8 mouse cellular contexts compared by ENCODE assay signal in the genomic region with DNA sequence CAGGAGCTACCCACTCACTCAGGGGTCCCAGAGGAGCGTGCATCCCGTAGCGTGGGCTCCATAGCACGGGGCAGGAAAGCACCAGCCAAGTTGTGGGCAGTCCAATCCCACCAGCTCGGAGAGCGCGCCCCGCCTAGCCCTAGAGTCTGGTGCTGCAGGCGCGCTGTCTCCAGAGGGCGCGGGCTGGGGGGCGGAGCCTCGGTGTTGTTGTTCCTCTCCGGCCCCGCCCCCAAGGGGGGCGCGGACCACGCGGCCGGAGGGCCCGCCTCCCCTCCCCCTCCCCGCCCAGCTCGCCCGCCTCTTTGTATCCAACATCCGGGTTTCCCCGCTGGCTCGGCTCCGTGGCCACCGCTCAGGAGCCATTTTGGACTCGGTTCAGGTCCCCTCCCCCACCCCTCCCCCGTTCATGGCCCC. TPM values are rescaled to one million over a fixed set of nuclear protein-coding genes. Genes with fewer than 3 reads are reported as not detected.
DNase-seq lines count a peak whose midpoint lies in the region; ATAC-seq lines count a peak whose summit lies in the region.

Gene Acvr2b (plus strand): TSS at position 318 of the 414 bp plus-strand sequence.

- no peaks in the 10 kb centered on the region for H3K27me3 ChIP-seq in hindbrain, embryonic 14.5 days (ENCODE audit: control insufficient read depth, insufficient read depth, low read length)

- H3K36me3 ChIP-seq in hindbrain, embryonic 14.5 days (replicated peaks; ENCODE audit: control insufficient read depth, insufficient read depth), result no peaks in the 10 kb centered on the region

- H3K4me3 ChIP-seq in hindbrain, embryonic 14.5 days (replicated peaks; ENCODE audit: low read length), result peak within 1 kb of the TSS; percentile 85

- DNase-seq in Muller cell, postnatal 12 days (ENCODE audit: inconsistent ontology term), result peak; percentile 98
- DNase-seq in cerebellum, adult 9-11 months, result peak; percentile 93
- DNase-seq in frontal cortex, postnatal 25 days (ENCODE audit: low spot score in 2 of 2), result peak; percentile 72 to 82
- DNase-seq in hindbrain, embryonic 14.5 days (ENCODE audit: low spot score), result peak; percentile 96
- DNase-seq in layer of hippocampus, postnatal 36 days, result peak; percentile 90 to 91
- peak; percentile 94 for DNase-seq in lung, postnatal 25 days (ENCODE audit: low spot score)
- DNase-seq in retina, embryonic 14.5 days (ENCODE audit: low spot score), result peak; percentile 98
- peak; percentile 92 to 94 for DNase-seq in thymus, postnatal 36 days

- 0% methylated on average over 18 of the region's 32 CpGs for WGBS in hindbrain, embryonic 14.5 days

- H3K4me1 ChIP-seq in hindbrain, embryonic 14.5 days (replicated peaks; ENCODE audit: control insufficient read depth, insufficient read depth, low read length), result peaks cover 33% of the 10 kb centered on the region

- peak within 1 kb of the TSS; percentile 91 for H3K4me2 ChIP-seq in hindbrain, embryonic 14.5 days (replicated peaks)

- H3K27ac ChIP-seq in hindbrain, embryonic 14.5 days, result peak within 1 kb of the TSS; percentile 99

- peak; percentile 94 for ATAC-seq in hindbrain, embryonic 14.5 days (ENCODE audit: low FRiP score)

- H3K9me3 ChIP-seq in hindbrain, embryonic 14.5 days (ENCODE audit: control insufficient read depth, low read length), result no peaks in the 10 kb centered on the region

- H3K9ac ChIP-seq in hindbrain, embryonic 14.5 days, result peak within 1 kb of the TSS; percentile 100

RNA-seq across cellular contexts. Expression of gene Acvr2b, which starts in this region (rescaled TPM):
- polyA plus RNA-seq in hindbrain, embryonic 14.5 days (2014; fragmentation: Nextera tagmentation; extraction: Ambion mirVana), result 45.4 and 49.3 TPM in 2 replicates
- 10 to 100 TPM; 13.8 to 14.7 TPM for total RNA-seq in layer of hippocampus, postnatal 36 days (2021)

Comparison
In these comparisons a context has a peak if more than half of its experiments do, and no peak if none do; other contexts are left out.
1. Peak in every context shown above with its lines: DNase-seq, ATAC-seq, H3K4me3 ChIP-seq and H3K27ac ChIP-seq.